Mouse (Mus musculus): Measurements from ENCODE around the gene Hdlbp. TPM values are rescaled to one million over a fixed set of nuclear protein-coding genes. Genes with fewer than 3 reads are reported as not detected.
A peak's percentile ranks its signal among the peaks of the same experiment; 100 is the strongest.
"Not testable (repeated sequence)": the region's sequence is repeated elsewhere in the genome, so short reads cannot be mapped to it uniquely, and the experiment has no call there.

Hdlbp gene
- polyA plus RNA-seq (2016; fragmentation: Nextera tagmentation; extraction: Ambion mirVana) = 96.3 and 104 TPM in 2 replicates

GRCm38 (mm10) chr1:93478586-93479475, at the start of gene Hdlbp:
Gene Hdlbp, minus strand, starts transcription at chr1:93478815.
- Histone ChIP-seq H3K4me2 (replicated peaks) (peak within 1 kb of the TSS; percentile 84), H3K4me1 (peaks cover 9% of the 10 kb centered on the region), H3K4me3 (peak within 1 kb of the TSS; percentile 83), H3K9ac (replicated peaks) (peak within 1 kb of the TSS; percentile 75), H3K27ac (replicated peaks) (peak within 1 kb of the TSS; percentile 88), H3K9me3 (no peaks in the 10 kb centered on the region), H3K27me3 (no peaks in the 10 kb centered on the region), H3K36me3 (no peaks in the 10 kb centered on the region)
- under 1% methylated on average over 74 of the region's 74 CpGs for WGBS
- peak; percentile 94 for ATAC-seq (ENCODE audit: low FRiP score, low read depth)

GRCm38 (mm10) chr1:93522325-93522724, 43.7 kb upstream of the Hdlbp start:
- Histone ChIP-seq H3K27me3 (no peaks in the 10 kb centered on the region), H3K27ac (replicated peaks) (no peak overlapping the region), H3K4me2 (replicated peaks) (no peak overlapping the region), H3K36me3 (no peaks in the 10 kb centered on the region), H3K9me3 (no peaks in the 10 kb centered on the region), H3K9ac (replicated peaks) (no peak overlapping the region), H3K4me3 (no peak overlapping the region), H3K4me1 (no peaks in the 10 kb centered on the region)
- ATAC-seq (ENCODE audit: low FRiP score, low read depth) = no peak
- WGBS = 88% methylated on average over 1 of the region's 1 CpGs

- 85% methylated on average over 2 of the region's 2 CpGs for WGBS
- Histone ChIP-seq H3K36me3 (no peaks in the 10 kb centered on the region), H3K4me2 (replicated peaks) (no peak overlapping the region), H3K27ac (replicated peaks) (no peak overlapping the region), H3K4me1 (no peaks in the 10 kb centered on the region), H3K4me3 (no peak overlapping the region), H3K27me3 (no peaks in the 10 kb centered on the region), H3K9me3 (no peaks in the 10 kb centered on the region), H3K9ac (replicated peaks) (no peak overlapping the region)
- no peak for ATAC-seq (ENCODE audit: low FRiP score, low read depth)
Measured at GRCm38 (mm10) chr1:93521491-93521890, 42.9 kb upstream of the Hdlbp start.

- no peak for ATAC-seq (ENCODE audit: low FRiP score, low read depth)
- Histone ChIP-seq H3K27ac (replicated peaks) (no peak overlapping the region), H3K9me3 (no peaks in the 10 kb centered on the region), H3K27me3 (0 out of 2 replicates have a peak, but pooled peaks cover 5% of the 10 kb centered on the region), H3K4me3 (no peak overlapping the region), H3K4me1 (peaks cover 21% of the 10 kb centered on the region), H3K9ac (replicated peaks) (no peak overlapping the region), H3K36me3 (peaks cover 10% of the 10 kb centered on the region), H3K4me2 (replicated peaks) (peak overlapping the region; percentile 95; the same call in 1 of the 2 replicates)
- 80% methylated on average over 14 of the region's 14 CpGs for WGBS
Measured at GRCm38 (mm10) chr1:93513221-93513620, 34.6 kb upstream of the Hdlbp start.

- Histone ChIP-seq H3K4me2 (replicated peaks) (peak overlapping the region; percentile 95), H3K27me3 (0 out of 2 replicates have a peak, but pooled peaks cover 5% of the 10 kb centered on the region), H3K4me1 (peaks cover 21% of the 10 kb centered on the region), H3K4me3 (peak overlapping the region; percentile 70), H3K27ac (replicated peaks) (peak overlapping the region; percentile 58; the same call in 1 of the 2 replicates), H3K9me3 (no peaks in the 10 kb centered on the region), H3K9ac (replicated peaks) (peak overlapping the region; percentile 76), H3K36me3 (peaks cover 13% of the 10 kb centered on the region)
- WGBS = under 1% methylated on average over 15 of the region's 15 CpGs
- ATAC-seq (ENCODE audit: low FRiP score, low read depth) = peak; percentile 67
Measured at GRCm38 (mm10) chr1:93512351-93512690, 33.7 kb upstream of the Hdlbp start.

- under 1% methylated on average over 61 of the region's 71 CpGs for WGBS
- Histone ChIP-seq H3K9me3 (no peaks in the 10 kb centered on the region), H3K4me1 (peaks cover 21% of the 10 kb centered on the region), H3K27ac (replicated peaks) (peak within 1 kb of the TSS; percentile 58; the same call in 1 of the 2 replicates), H3K4me2 (replicated peaks) (peak within 1 kb of the TSS; percentile 95), H3K27me3 (0 out of 2 replicates have a peak, but pooled peaks cover 5% of the 10 kb centered on the region), H3K4me3 (peak within 1 kb of the TSS; percentile 70), H3K36me3 (peaks cover 14% of the 10 kb centered on the region), H3K9ac (replicated peaks) (peak within 1 kb of the TSS; percentile 76)
- ATAC-seq (ENCODE audit: low FRiP score, low read depth) = peak; percentile 98
Measured at GRCm38 (mm10) chr1:93511585-93512350, 33.2 kb upstream of the Hdlbp start, which contains the start of gene Farp2. Gene Farp2, plus strand, starts transcription at chr1:93512079.

- not testable (repeated sequence) for H3K27me3 ChIP-seq; H3K4me2 ChIP-seq (replicated peaks); H3K4me3 ChIP-seq; H3K9me3 ChIP-seq; H3K9ac ChIP-seq (replicated peaks); ATAC-seq (ENCODE audit: low FRiP score, low read depth); H3K27ac ChIP-seq (replicated peaks)
- Histone ChIP-seq H3K4me1 (peaks cover 21% of the 10 kb centered on the region), H3K36me3 (peaks cover 30% of the 10 kb centered on the region)
- WGBS = 57% methylated on average over 1 of the region's 1 CpGs
Measured at GRCm38 (mm10) chr1:93508576-93508975, 30.0 kb upstream of the Hdlbp start.

- WGBS = 56% methylated on average over 10 of the region's 10 CpGs
- ATAC-seq (ENCODE audit: low FRiP score, low read depth) = 0 out of 2 replicates have a peak, but pooled peaks have one; percentile 45
Measured at GRCm38 (mm10) chr1:93506944-93507676, 28.5 kb upstream of the Hdlbp start.

GRCm38 (mm10) chr1:93495312-93495711, 16.7 kb upstream of the Hdlbp start:
- WGBS = 95% methylated on average over 3 of the region's 3 CpGs
- H3K9ac ChIP-seq (replicated peaks) = no peak overlapping the region
- H3K4me2 ChIP-seq (replicated peaks) = no peak overlapping the region
- H3K4me3 ChIP-seq = no peak overlapping the region
- H3K27me3 ChIP-seq = no peaks in the 10 kb centered on the region
- no peaks in the 10 kb centered on the region for H3K4me1 ChIP-seq
- peaks cover 44% of the 10 kb centered on the region for H3K36me3 ChIP-seq
- H3K27ac ChIP-seq (replicated peaks) = no peak overlapping the region
- no peaks in the 10 kb centered on the region for H3K9me3 ChIP-seq
- ATAC-seq (ENCODE audit: low FRiP score, low read depth) = no peak

More at GRCm38 (mm10) chr1:93506944-93507676, 28.5 kb upstream of the Hdlbp start:
- H3K4me1 ChIP-seq = peaks cover 7% of the 10 kb centered on the region
- no peak overlapping the region for H3K4me3 ChIP-seq
- H3K27me3 ChIP-seq = no peaks in the 10 kb centered on the region
- H3K4me2 ChIP-seq (replicated peaks) = no peak overlapping the region
- H3K36me3 ChIP-seq = peaks cover 41% of the 10 kb centered on the region
- H3K9ac ChIP-seq (replicated peaks) = no peak overlapping the region
- H3K9me3 ChIP-seq = no peaks in the 10 kb centered on the region
- H3K27ac ChIP-seq (replicated peaks) = no peak overlapping the region

- H3K4me2 ChIP-seq (replicated peaks); H3K27me3 ChIP-seq; H3K27ac ChIP-seq (replicated peaks); H3K4me3 ChIP-seq; H3K9me3 ChIP-seq; ATAC-seq (ENCODE audit: low FRiP score, low read depth); H3K4me1 ChIP-seq; H3K36me3 ChIP-seq; H3K9ac ChIP-seq (replicated peaks): not testable (repeated sequence)
- WGBS = 90% methylated on average over 3 of the region's 3 CpGs
Measured at GRCm38 (mm10) chr1:93486302-93486701, 7.7 kb upstream of the Hdlbp start.

GRCm38 (mm10) chr1:93479476-93480083, 965 bp upstream of the Hdlbp start:
- Histone ChIP-seq H3K9ac (replicated peaks) (peak overlapping the region; percentile 75), H3K27me3 (no peaks in the 10 kb centered on the region), H3K4me1 (peaks cover 9% of the 10 kb centered on the region), H3K36me3 (no peaks in the 10 kb centered on the region), H3K9me3 (no peaks in the 10 kb centered on the region), H3K4me3 (peak overlapping the region; percentile 83), H3K4me2 (replicated peaks) (peak overlapping the region; percentile 84), H3K27ac (replicated peaks) (peak overlapping the region; percentile 88)
- ATAC-seq (ENCODE audit: low FRiP score, low read depth) = no peak
- WGBS = 8% methylated on average over 23 of the region's 23 CpGs
